11 mouse cellular contexts compared by ENCODE assay signal in the genomic region with DNA sequence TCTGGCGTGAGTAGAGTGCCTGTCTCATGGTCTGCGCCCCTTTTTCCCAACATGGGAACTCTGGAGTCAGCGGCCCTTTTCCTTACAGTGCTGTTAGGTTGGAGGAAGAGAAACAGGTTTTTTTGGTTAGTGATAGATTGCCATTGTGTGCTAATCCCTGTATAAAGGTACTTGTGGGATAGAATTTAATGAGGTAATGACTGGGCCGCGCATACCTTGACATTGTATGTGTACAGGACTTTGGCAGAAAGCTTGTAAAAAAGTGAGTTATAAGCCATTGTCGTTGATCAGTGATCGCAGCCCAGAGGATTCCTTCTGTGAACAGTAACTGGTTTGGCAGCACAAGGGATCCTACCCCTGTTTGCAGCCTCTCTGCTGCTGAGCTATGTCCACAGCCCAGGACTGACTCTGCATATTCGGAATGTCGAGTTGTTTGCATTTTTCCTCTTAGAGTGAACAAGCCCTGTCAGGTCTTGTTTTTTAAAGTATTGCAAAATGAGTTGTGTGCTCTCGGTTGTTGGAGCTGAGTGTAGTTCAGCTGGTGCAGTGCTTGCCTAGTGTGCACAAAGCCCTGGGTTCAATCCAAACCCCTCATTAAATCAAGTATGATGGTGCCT. TPM values are rescaled to one million over a fixed set of nuclear protein-coding genes. Genes with fewer than 3 reads are reported as not detected.
DNase-seq lines count a peak whose midpoint lies in the region; ATAC-seq and TF ChIP-seq lines count a peak whose summit lies in the region.
"Had no signal": no experiment of that assay in that cellular context is flagged by ENCODE, and none has a peak within 500 bp of the region (broad histone marks: within the 10 kb centered on the region; RNA-seq: fewer than 3 reads in every experiment).

No protein-coding gene starts in this region.

- H3K4me3 ChIP-seq in gastrocnemius, adult 2 months: no peak overlapping the region
- no peak overlapping the region for H3K4me3 ChIP-seq in intestine, postnatal 0 days (ENCODE audit: low read depth, low read length)
- H3K4me3 ChIP-seq in stomach, embryonic 15.5 days (replicated peaks): 0 out of 2 replicates have a peak overlapping the region, but pooled peaks have one; percentile 13
- no peak overlapping the region for H3K4me3 ChIP-seq in forebrain, embryonic 11.5 days (ENCODE audit: low read depth, low read length)

- intact Hi-C loops in gastrocnemius, adult 2 months (cut with DNase I): no loop called here

- H3K27ac ChIP-seq in gastrocnemius, adult 2 months: peak overlapping the region; percentile 66
- peak overlapping the region; percentile 24 for H3K27ac ChIP-seq in intestine, postnatal 0 days (ENCODE audit: low read depth, low read length)
- H3K27ac ChIP-seq in stomach, embryonic 15.5 days: peak overlapping the region; percentile 94
- no peak overlapping the region for H3K27ac ChIP-seq in forebrain, embryonic 11.5 days (ENCODE audit: low read depth, low read length)
- H3K27ac ChIP-seq: liver, embryonic 14.5 days had no signal

- DNase-seq in gastrocnemius, adult 2 months: no peak
- no peak for DNase-seq in gastrocnemius, adult 8-10 months (ENCODE audit: low spot score in 2 of 2)
- peak; percentile 71 to 82 for DNase-seq in lung, adult 18-20 months
- DNase-seq in lung, postnatal 14 days: no peak
- no peak for DNase-seq in forebrain, embryonic 11.5 days (ENCODE audit: low spot score)
- DNase-seq: adrenal gland, postnatal 10 days; gastrocnemius, postnatal 36 days had no signal

- H3K9me3 ChIP-seq in intestine, postnatal 0 days (ENCODE audit: control insufficient read depth): no peaks in the 10 kb centered on the region
- no peaks in the 10 kb centered on the region for H3K9me3 ChIP-seq in stomach, embryonic 15.5 days
- H3K9me3 ChIP-seq in forebrain, embryonic 11.5 days (ENCODE audit: control insufficient read depth, low read length): no peaks in the 10 kb centered on the region

- H3K27me3 ChIP-seq in intestine, postnatal 0 days (replicated peaks; ENCODE audit: control insufficient read depth, insufficient read depth, low read length): no peaks in the 10 kb centered on the region
- no peaks in the 10 kb centered on the region for H3K27me3 ChIP-seq in stomach, embryonic 15.5 days (replicated peaks)
- H3K27me3 ChIP-seq in forebrain, embryonic 11.5 days (ENCODE audit: control insufficient read depth, insufficient read depth, low read length): no peaks in the 10 kb centered on the region

- H3K4me2 ChIP-seq in intestine, postnatal 0 days (replicated peaks; ENCODE audit: low read depth): peak overlapping the region; percentile 28
- H3K4me2 ChIP-seq in stomach, embryonic 15.5 days: peak overlapping the region; percentile 37
- no peak overlapping the region for H3K4me2 ChIP-seq in forebrain, embryonic 11.5 days (ENCODE audit: low read depth, low read length, severe bottlenecking)

- no peak for TF ChIP-seq CTCF in gastrocnemius, adult 2 months (IDR thresholded peaks at IDR 0.05)
- TF ChIP-seq CTCF in intestine, postnatal 0 days (IDR thresholded peaks at IDR 0.05; ENCODE audit: low read depth): no peak

- 24% methylated on average over 10 of the region's 10 CpGs for WGBS in intestine, postnatal 0 days
- WGBS in stomach, embryonic 15.5 days: 33% methylated on average over 10 of the region's 10 CpGs
- WGBS in forebrain, embryonic 11.5 days: 64% methylated on average over 10 of the region's 10 CpGs

- H3K4me1 ChIP-seq in intestine, postnatal 0 days (replicated peaks; ENCODE audit: control insufficient read depth, insufficient read depth, low read length): no peaks in the 10 kb centered on the region; the same call in 1 of the 2 replicates
- H3K4me1 ChIP-seq in stomach, embryonic 15.5 days: peaks cover 27% of the 10 kb centered on the region
- H3K4me1 ChIP-seq in forebrain, embryonic 11.5 days (replicated peaks; ENCODE audit: control insufficient read depth, insufficient read depth, low read length): peaks cover 5% of the 10 kb centered on the region; the same call in 1 of the 2 replicates

- no peaks in the 10 kb centered on the region for H3K36me3 ChIP-seq in intestine, postnatal 0 days (ENCODE audit: control insufficient read depth, insufficient read depth)
- no peaks in the 10 kb centered on the region for H3K36me3 ChIP-seq in stomach, embryonic 15.5 days
- H3K36me3 ChIP-seq in forebrain, embryonic 11.5 days (ENCODE audit: control insufficient read depth, insufficient read depth, low read length): no peaks in the 10 kb centered on the region

- ATAC-seq in intestine, postnatal 0 days: peak; percentile 40
- peak; percentile 23 for ATAC-seq in stomach, embryonic 15.5 days (ENCODE audit: insufficient read depth, low FRiP score, low read depth)
- ATAC-seq in megakaryocyte-erythroid progenitor cell, adult 5-6 weeks (replicated peaks; ENCODE audit: low FRiP score, low TSS enrichment, poor library complexity, severe bottlenecking): no peak
- ATAC-seq in forebrain, embryonic 11.5 days (replicated peaks; ENCODE audit: low FRiP score): no peak

- H3K9ac ChIP-seq in intestine, postnatal 0 days (ENCODE audit: low read depth, low read length): no peak overlapping the region
- no peak overlapping the region for H3K9ac ChIP-seq in stomach, embryonic 15.5 days
- H3K9ac ChIP-seq in forebrain, embryonic 11.5 days (ENCODE audit: low read length): no peak overlapping the region
- H3K9ac ChIP-seq: liver, embryonic 14.5 days had no signal

RNA-seq across cellular contexts. Expression of a gene that starts 4.0 kb away (rescaled TPM):
- total RNA-seq in gastrocnemius, adult 2 months (2021): 1 to 10 TPM; 4.3 to 6.3 TPM
- 1 to 10 TPM; 1.9 to 4.3 (median 3.3) TPM for total RNA-seq in gastrocnemius, adult 8-10 months (2022)
- 14.0 and 14.5 TPM in 2 replicates for polyA plus RNA-seq in intestine, postnatal 0 days (2015; fragmentation: Nextera tagmentation; extraction: Ambion mirVana)
- polyA plus RNA-seq in stomach, embryonic 15.5 days (2015; fragmentation: Nextera tagmentation; extraction: Ambion mirVana): 39.3 and 42.5 TPM in 2 replicates
- total RNA-seq in megakaryocyte-erythroid progenitor cell, adult 5-6 weeks (2014; fragmentation: Nextera tagmentation): 8.6 and 17.0 TPM in 2 replicates
- 5.7 and 6.8 TPM in 2 replicates for total RNA-seq in megakaryocyte-erythroid progenitor cell, adult 5-6 weeks (2017)
- polyA plus RNA-seq in forebrain, embryonic 11.5 days (2014; fragmentation: Nextera tagmentation; extraction: Ambion mirVana): 41.8 and 44.9 TPM in 2 replicates

RNA-seq across cellular contexts. Expression of a gene that starts 30.3 kb away (rescaled TPM):
- 10 to 100 TPM; 12.7 to 13.9 TPM for total RNA-seq in gastrocnemius, adult 2 months (2021)
- 10 to 100 TPM; 10.8 to 13.1 (median 11.9) TPM for total RNA-seq in gastrocnemius, adult 8-10 months (2022)
- 3.5 and 3.8 TPM in 2 replicates for polyA plus RNA-seq in intestine, postnatal 0 days (2015; fragmentation: Nextera tagmentation; extraction: Ambion mirVana)
- polyA plus RNA-seq in stomach, embryonic 15.5 days (2015; fragmentation: Nextera tagmentation; extraction: Ambion mirVana): 7.8 and 8.2 TPM in 2 replicates
- 30.5 and 33.7 TPM in 2 replicates for total RNA-seq in megakaryocyte-erythroid progenitor cell, adult 5-6 weeks (2014; fragmentation: Nextera tagmentation)
- 12.8 and 22.3 TPM in 2 replicates for total RNA-seq in megakaryocyte-erythroid progenitor cell, adult 5-6 weeks (2017)
- 6.2 and 7.4 TPM in 2 replicates for polyA plus RNA-seq in forebrain, embryonic 11.5 days (2014; fragmentation: Nextera tagmentation; extraction: Ambion mirVana)

Comparison
In these comparisons a context has a peak if more than half of its experiments do, and no peak if none do; other contexts are left out.
1. DNase-seq: peak in lung, adult 18-20 months (2 of 2); none in gastrocnemius, adult 2 months (single experiment), gastrocnemius, adult 8-10 months (0 of 2), lung, postnatal 14 days (single experiment) and forebrain, embryonic 11.5 days (single experiment).
2. ATAC-seq: peak in intestine, postnatal 0 days (single experiment) and stomach, embryonic 15.5 days (single experiment); none in megakaryocyte-erythroid progenitor cell, adult 5-6 weeks (single experiment) and forebrain, embryonic 11.5 days (single experiment).